Mouse (Mus musculus) urinary bladder, postnatal 36 days (tissue): ENCODE data around the gene Cdc42.

Source experiments
- DNase-seq, 2 experiments: peaks; one replicate each; pipeline ENCODE4 v3.0.0; 2022; ENCODE audit warnings: low spot score in 2 of 2, mixed read lengths in 1 of 2

Cdc42 gene

GRCm38 (mm10) chr4:137285876-137286661, 71.5 kb downstream of the Cdc42 start:
- DNase-seq = no peak

- DNase-seq = no peak
Measured at GRCm38 (mm10) chr4:137283407-137283732, 74.2 kb downstream of the Cdc42 start.

- peak; percentile 62 to 72 for DNase-seq
Measured at GRCm38 (mm10) chr4:137282584-137283406, 74.7 kb downstream of the Cdc42 start.

- DNase-seq = no peak
Measured at GRCm38 (mm10) chr4:137282122-137282521, 75.4 kb downstream of the Cdc42 start.

GRCm38 (mm10) chr4:137281273-137281672, 76.2 kb downstream of the Cdc42 start:
- no peak for DNase-seq

- DNase-seq = no peak
Measured at GRCm38 (mm10) chr4:137279346-137279745, 78.2 kb downstream of the Cdc42 start.

- peak; percentile 47 to 51 for DNase-seq
Measured at GRCm38 (mm10) chr4:137278144-137279040, 79.1 kb downstream of the Cdc42 start.

GRCm38 (mm10) chr4:137277600-137278143, 79.8 kb downstream of the Cdc42 start:
- DNase-seq = no peak

- peak; percentile 72 to 79 for DNase-seq
Measured at GRCm38 (mm10) chr4:137277166-137277513, 80.4 kb downstream of the Cdc42 start, which contains the start of gene Wnt4. Gene Wnt4, plus strand, starts transcription at chr4:137277489.

- no peak for DNase-seq
Measured at GRCm38 (mm10) chr4:137276443-137277165, 80.9 kb downstream of the Cdc42 start.

GRCm38 (mm10) chr4:137274304-137274703, 83.2 kb downstream of the Cdc42 start:
- peak; percentile 33 to 39 for DNase-seq

GRCm38 (mm10) chr4:137271856-137272255, 85.7 kb downstream of the Cdc42 start:
- no peak for DNase-seq
